Mouse (Mus musculus) E14TG2a.4 (cell line): ENCODE data around the gene Abcf2.

Source experiments
- H3K27me3 ChIP-seq: 2 replicates; pipeline ENCODE4 v1.6.1; 2014; ENCODE audit warnings: low read length, control low read depth; ENCODE audit not compliant: insufficient read depth
- H3K36me3 ChIP-seq: 2 replicates; pipeline ENCODE4 v1.6.1; 2014; ENCODE audit warnings: low read length, control low read depth; ENCODE audit not compliant: insufficient read depth
- H3K4me1 ChIP-seq: replicated peaks from 2 replicates; pipeline ENCODE4 v1.6.1; 2014; ENCODE audit warnings: low read depth, low read length, control low read depth
- H3K4me3 ChIP-seq: replicated peaks from 2 replicates; pipeline ENCODE4 v1.5.1; 2014; ENCODE audit warnings: mild to moderate bottlenecking, low read length
- H3K9me3 ChIP-seq: 2 replicates; pipeline ENCODE4 v1.6.1; 2014; ENCODE audit warnings: low read length, control low read depth
- CTCF ChIP-seq: conservative IDR thresholded peaks from 2 replicates; pipeline ENCODE4 v1.5.1; 2014; ENCODE audit warnings: low read length
- NANOG ChIP-seq: IDR thresholded peaks from 2 replicates; pipeline ENCODE4 v1.6.1; 2014; ENCODE audit warnings: borderline replicate concordance, low read length, mixed read lengths
- POU5F1 ChIP-seq: IDR thresholded peaks from 2 replicates; pipeline ENCODE4 v1.6.1; 2014; ENCODE audit warnings: low read length, borderline replicate concordance

Abcf2 gene

GRCm38 (mm10) chr5:24530042-24530689, 47.1 kb downstream of the Abcf2 start:
- Histone ChIP-seq H3K9me3 (no peaks in the 10 kb centered on the region), H3K4me1 (peaks cover 36% of the 10 kb centered on the region), H3K36me3 (no peaks in the 10 kb centered on the region), H3K4me3 (0 out of 2 replicates have a peak overlapping the region, but pooled peaks have one; percentile 26), H3K27me3 (peaks cover 73% of the 10 kb centered on the region)
- TF ChIP-seq NANOG = no peak
- TF ChIP-seq CTCF = peak; percentile 100
- TF ChIP-seq POU5F1 = no peak

GRCm38 (mm10) chr5:24527780-24528179, 49.5 kb downstream of the Abcf2 start:
- TF ChIP-seq NANOG = no peak
- no peak for TF ChIP-seq POU5F1
- TF ChIP-seq CTCF = no peak
- Histone ChIP-seq H3K27me3 (peaks cover 88% of the 10 kb centered on the region), H3K36me3 (no peaks in the 10 kb centered on the region), H3K9me3 (no peaks in the 10 kb centered on the region), H3K4me3 (no peak overlapping the region), H3K4me1 (peaks cover 44% of the 10 kb centered on the region)

GRCm38 (mm10) chr5:24526889-24527230, 50.4 kb downstream of the Abcf2 start, which contains the start of gene Gbx1:
Gbx1 (minus strand) TSS chr5:24527202.
- Histone ChIP-seq H3K4me3 (peak within 1 kb of the TSS; percentile 77), H3K4me1 (peaks cover 46% of the 10 kb centered on the region), H3K9me3 (no peaks in the 10 kb centered on the region), H3K27me3 (peaks cover 87% of the 10 kb centered on the region), H3K36me3 (no peaks in the 10 kb centered on the region)
- no peak for TF ChIP-seq POU5F1
- no peak for TF ChIP-seq CTCF
- no peak for TF ChIP-seq NANOG

GRCm38 (mm10) chr5:24526190-24526888, 50.9 kb downstream of the Abcf2 start:
- Histone ChIP-seq H3K9me3 (no peaks in the 10 kb centered on the region), H3K4me3 (peak overlapping the region; percentile 77), H3K27me3 (peaks cover 87% of the 10 kb centered on the region), H3K4me1 (peaks cover 46% of the 10 kb centered on the region), H3K36me3 (no peaks in the 10 kb centered on the region)
- no peak for TF ChIP-seq NANOG
- no peak for TF ChIP-seq POU5F1
- no peak for TF ChIP-seq CTCF

GRCm38 (mm10) chr5:24525360-24526189, 51.7 kb downstream of the Abcf2 start:
- H3K4me1 ChIP-seq = peaks cover 43% of the 10 kb centered on the region
- no peak for TF ChIP-seq POU5F1
- TF ChIP-seq NANOG = no peak
- no peak for TF ChIP-seq CTCF
- peaks cover 79% of the 10 kb centered on the region for H3K27me3 ChIP-seq
- no peaks in the 10 kb centered on the region for H3K36me3 ChIP-seq
- peak overlapping the region; percentile 77 for H3K4me3 ChIP-seq
- no peaks in the 10 kb centered on the region for H3K9me3 ChIP-seq

- Histone ChIP-seq H3K4me3 (no peak overlapping the region), H3K27me3 (peaks cover 75% of the 10 kb centered on the region), H3K9me3 (no peaks in the 10 kb centered on the region), H3K36me3 (no peaks in the 10 kb centered on the region), H3K4me1 (peaks cover 38% of the 10 kb centered on the region)
- TF ChIP-seq NANOG (no peak), POU5F1 (no peak), CTCF (no peak)
These were observed 52.7 kb downstream of the Abcf2 start for GRCm38 (mm10) chr5:24524522-24524921.

- Histone ChIP-seq H3K4me3 (no peak overlapping the region), H3K4me1 (peaks cover 38% of the 10 kb centered on the region), H3K36me3 (no peaks in the 10 kb centered on the region), H3K9me3 (no peaks in the 10 kb centered on the region), H3K27me3 (peaks cover 70% of the 10 kb centered on the region)
- TF ChIP-seq NANOG = no peak
- TF ChIP-seq POU5F1 = no peak
- no peak for TF ChIP-seq CTCF
These were observed 53.5 kb downstream of the Abcf2 start for GRCm38 (mm10) chr5:24523806-24524205.

GRCm38 (mm10) chr5:24521366-24521765, 55.9 kb downstream of the Abcf2 start:
- Histone ChIP-seq H3K36me3 (no peaks in the 10 kb centered on the region), H3K27me3 (peaks cover 49% of the 10 kb centered on the region), H3K9me3 (no peaks in the 10 kb centered on the region), H3K4me1 (peaks cover 31% of the 10 kb centered on the region), H3K4me3 (no peak overlapping the region)
- TF ChIP-seq CTCF = no peak
- TF ChIP-seq NANOG = no peak
- no peak for TF ChIP-seq POU5F1
